Mouse (Mus musculus) brain, adult 2 months (tissue): ENCODE results near the gene Ndrg3.
"Not testable (repeated sequence)": the region's sequence is repeated elsewhere in the genome, so short reads cannot be mapped to it uniquely, and the experiment has no call there.

Experiments used
- DNase-seq: peaks from one replicate; pipeline ENCODE4 v3.0.0; 2011; ENCODE audit warnings: low read depth, low spot score

Ndrg3 gene

GRCm38 (mm10) chr2:156939926-156940325 lies 51.9 kb downstream of the Ndrg3 start:
- peak; percentile 96 for DNase-seq

GRCm38 (mm10) chr2:156937795-156938194 lies 54.1 kb downstream of the Ndrg3 start:
- peak; percentile 94 for DNase-seq

GRCm38 (mm10) chr2:156935005-156935404 lies 56.9 kb downstream of the Ndrg3 start:
- no peak for DNase-seq

- no peak for DNase-seq
Measured at GRCm38 (mm10) chr2:156933426-156933825, 58.4 kb downstream of the Ndrg3 start.

- DNase-seq, result no peak
Measured at GRCm38 (mm10) chr2:156931421-156931820, 60.4 kb downstream of the Ndrg3 start.

GRCm38 (mm10) chr2:156930549-156930948 lies 61.3 kb downstream of the Ndrg3 start:
- DNase-seq, result no peak

GRCm38 (mm10) chr2:156929519-156930120 lies 62.2 kb downstream of the Ndrg3 start:
- DNase-seq, result no peak

GRCm38 (mm10) chr2:156928606-156929005 lies 63.2 kb downstream of the Ndrg3 start:
- DNase-seq, result no peak

- peak; percentile 81 for DNase-seq
Measured at GRCm38 (mm10) chr2:156927663-156928062, 64.2 kb downstream of the Ndrg3 start.

GRCm38 (mm10) chr2:156925611-156926010 lies 66.2 kb downstream of the Ndrg3 start:
- not testable (repeated sequence) for DNase-seq

- not testable (repeated sequence) for DNase-seq
Measured at GRCm38 (mm10) chr2:156925075-156925474, 66.8 kb downstream of the Ndrg3 start.

- DNase-seq, result no peak
Measured at GRCm38 (mm10) chr2:156924210-156924898, 67.5 kb downstream of the Ndrg3 start.

GRCm38 (mm10) chr2:156923057-156923456 lies 68.8 kb downstream of the Ndrg3 start:
- no peak for DNase-seq

- DNase-seq, result no peak
Measured at GRCm38 (mm10) chr2:156919796-156920195, 72.1 kb downstream of the Ndrg3 start.

GRCm38 (mm10) chr2:156919191-156919590 lies 72.7 kb downstream of the Ndrg3 start:
- DNase-seq, result not testable (repeated sequence)

GRCm38 (mm10) chr2:156918562-156918961 lies 73.3 kb downstream of the Ndrg3 start:
- DNase-seq, result no peak

- peak; percentile 85 for DNase-seq
Measured at GRCm38 (mm10) chr2:156916419-156917125, 75.3 kb downstream of the Ndrg3 start.

- DNase-seq, result peak; percentile 64
Measured at GRCm38 (mm10) chr2:156915559-156915958, 76.3 kb downstream of the Ndrg3 start.

GRCm38 (mm10) chr2:156913191-156913590 lies 78.7 kb downstream of the Ndrg3 start:
- DNase-seq, result no peak

GRCm38 (mm10) chr2:156905931-156906330 lies 85.9 kb downstream of the Ndrg3 start:
- peak; percentile 95 for DNase-seq

- peak; percentile 88 for DNase-seq
Measured at GRCm38 (mm10) chr2:156904976-156905717, 86.7 kb downstream of the Ndrg3 start.

- DNase-seq, result peak; percentile 75
Measured at GRCm38 (mm10) chr2:156903367-156903766, 88.5 kb downstream of the Ndrg3 start.
